Mouse (Mus musculus): ENCODE measurements at regions not wholly inside any gene's neighbourhood (a gene's known extent, or its start where the extent isn't known, plus 50 kb on each side); places are given as distances from the start of the nearest gene placed in this dataset.

DNA sequence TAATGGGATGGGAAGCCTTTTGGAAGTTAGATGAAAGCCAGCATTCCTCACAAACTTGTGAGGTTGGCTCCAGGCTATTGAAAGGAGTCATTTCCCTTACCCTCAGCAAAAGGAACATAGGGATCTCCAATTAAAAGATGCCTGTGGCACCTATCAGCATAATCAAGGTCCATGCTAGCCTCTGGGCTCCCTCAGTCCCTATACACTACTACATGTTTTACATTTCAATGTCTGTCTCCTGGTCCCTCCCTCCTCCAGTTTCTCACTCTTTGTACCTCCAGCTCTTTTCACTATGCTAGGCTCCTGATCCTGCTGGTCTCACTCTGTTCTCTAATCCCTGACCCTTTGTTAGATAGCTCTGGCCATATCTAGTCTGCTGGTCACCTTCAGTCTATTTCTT is 790.6 kb downstream of the Defb40 start:
- TF ChIP-seq CTCF (conservative IDR thresholded peaks at IDR 0.05; ENCODE audit: insufficient read depth, insufficient read length, low read depth, low read length): no peak
- no peak for TF ChIP-seq POLR2A (IDR thresholded peaks at IDR 0.05; ENCODE audit: low read depth, low read length)
- H3K27ac ChIP-seq (ENCODE audit: insufficient read depth, low read depth, low read length): no peak overlapping the region
- no peaks in the 10 kb centered on the region for H3K4me1 ChIP-seq (ENCODE audit: control insufficient read depth, insufficient read depth, low read length)
- no peaks in the 10 kb centered on the region for H3K27me3 ChIP-seq (replicated peaks; ENCODE audit: control insufficient read depth, insufficient read depth, low read length)
- H3K4me3 ChIP-seq (ENCODE audit: insufficient read depth, low read depth, low read length): no peak overlapping the region
- no peak for DNase-seq
- H3K36me3 ChIP-seq (ENCODE audit: control insufficient read depth, insufficient read depth, low read length): no peaks in the 10 kb centered on the region

DNA sequence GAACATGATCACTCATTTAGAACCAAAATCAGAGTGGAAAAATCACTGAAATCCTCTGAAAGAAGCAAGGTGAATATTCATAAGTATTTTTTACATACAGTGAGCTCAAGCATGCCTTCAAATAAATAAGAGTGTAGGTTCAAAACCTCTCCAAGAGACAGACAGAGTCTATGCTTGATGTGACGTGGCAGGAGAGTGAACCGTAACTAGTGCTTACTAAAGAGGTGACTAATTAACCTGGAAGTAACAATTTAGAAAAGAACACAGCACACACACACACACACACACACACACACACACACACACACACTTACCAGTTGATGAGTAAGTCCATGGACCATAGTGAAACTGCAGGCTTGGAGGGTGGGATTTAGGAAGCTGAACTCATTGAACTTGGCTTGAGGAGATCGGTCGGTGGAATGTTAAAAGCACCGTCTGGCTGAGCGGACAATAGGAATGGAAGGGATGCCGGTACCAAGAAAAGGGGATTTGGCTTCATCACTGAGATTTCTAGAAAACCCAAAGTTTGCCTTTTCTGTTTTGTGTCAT is 802.4 kb downstream of the Defb40 start:
- TF ChIP-seq CTCF (conservative IDR thresholded peaks at IDR 0.05; ENCODE audit: insufficient read depth, insufficient read length, low read depth, low read length) (no peak), POLR2A (IDR thresholded peaks at IDR 0.05; ENCODE audit: low read depth, low read length) (no peak)
- peak; percentile 17 for DNase-seq
- Histone ChIP-seq H3K4me1 (ENCODE audit: control insufficient read depth, insufficient read depth, low read length) (no peaks in the 10 kb centered on the region), H3K36me3 (ENCODE audit: control insufficient read depth, insufficient read depth, low read length) (no peaks in the 10 kb centered on the region), H3K4me3 (ENCODE audit: insufficient read depth, low read depth, low read length) (no peak overlapping the region), H3K27me3 (replicated peaks; ENCODE audit: control insufficient read depth, insufficient read depth, low read length) (no peaks in the 10 kb centered on the region; the same call in 1 of the 2 replicates), H3K27ac (ENCODE audit: insufficient read depth, low read depth, low read length) (no peak overlapping the region)
- 49% methylated on average over 7 of the region's 7 CpGs for WGBS

DNA sequence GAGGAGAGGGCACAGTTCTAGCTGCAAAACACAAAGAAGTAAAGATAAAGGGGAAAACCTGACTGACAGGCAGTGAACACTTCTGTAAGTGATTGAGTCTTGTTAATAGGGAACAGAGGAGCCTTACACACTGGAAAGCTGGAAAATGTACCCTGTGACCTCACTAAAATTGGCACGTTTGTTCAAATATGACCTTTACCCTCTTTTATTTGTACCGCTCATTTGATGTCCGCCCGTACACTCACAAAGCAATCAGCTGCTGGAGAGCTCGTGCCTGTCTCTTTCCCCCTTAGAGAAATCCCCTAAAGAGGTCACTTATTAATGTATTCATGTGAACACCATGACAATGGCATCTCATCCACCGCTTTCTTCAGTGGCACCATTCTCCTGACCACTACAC is 819.4 kb downstream of the Defb40 start:
- Histone ChIP-seq H3K4me3 (ENCODE audit: insufficient read depth, low read depth, low read length) (no peak overlapping the region), H3K36me3 (ENCODE audit: control insufficient read depth, insufficient read depth, low read length) (no peaks in the 10 kb centered on the region), H3K4me1 (ENCODE audit: control insufficient read depth, insufficient read depth, low read length) (no peaks in the 10 kb centered on the region), H3K27me3 (replicated peaks; ENCODE audit: control insufficient read depth, insufficient read depth, low read length) (no peaks in the 10 kb centered on the region), H3K27ac (ENCODE audit: insufficient read depth, low read depth, low read length) (no peak overlapping the region)
- no peak for TF ChIP-seq CTCF (conservative IDR thresholded peaks at IDR 0.05; ENCODE audit: insufficient read depth, insufficient read length, low read depth, low read length)
- no peak for TF ChIP-seq POLR2A (IDR thresholded peaks at IDR 0.05; ENCODE audit: low read depth, low read length)
- 28% methylated on average over 6 of the region's 6 CpGs for WGBS
- no peak for DNase-seq

DNA sequence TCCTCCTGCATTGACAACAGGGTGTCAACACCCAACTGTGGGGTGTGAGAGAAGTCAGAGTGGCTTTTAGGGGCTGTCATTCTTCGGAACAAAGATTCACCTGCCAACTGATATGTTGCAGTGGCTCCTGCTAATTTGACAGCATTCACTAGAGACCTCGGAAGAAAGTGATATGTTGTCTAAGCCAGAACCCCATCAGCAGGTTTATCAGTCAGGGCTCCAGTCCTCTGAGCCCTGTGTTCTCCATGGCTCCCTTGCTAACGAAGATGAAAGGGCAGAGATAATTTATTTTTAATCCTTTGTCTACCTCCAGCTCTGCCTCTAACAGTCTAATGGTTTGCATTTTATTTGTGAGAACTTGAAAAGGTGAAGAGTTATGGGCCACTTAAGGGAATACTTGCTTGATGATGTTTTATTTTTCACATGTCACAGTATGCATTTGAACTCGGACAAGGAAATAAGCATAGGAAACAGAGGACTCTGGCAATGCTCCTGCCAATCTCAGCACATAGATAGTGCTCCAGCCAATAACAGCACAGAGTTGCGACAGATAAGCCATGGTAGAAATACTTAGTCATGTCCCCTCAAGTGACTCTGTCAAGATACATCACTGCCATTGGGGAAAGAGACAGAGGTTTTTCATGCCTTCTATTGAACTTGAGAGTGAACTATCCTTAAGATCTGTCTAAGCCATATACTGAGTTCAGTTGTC is 862.6 kb downstream of the Defb40 start:
- Histone ChIP-seq H3K27me3 (replicated peaks; ENCODE audit: control insufficient read depth, insufficient read depth, low read length) (no peaks in the 10 kb centered on the region; the same call in 1 of the 2 replicates), H3K4me3 (ENCODE audit: insufficient read depth, low read depth, low read length) (no peak overlapping the region), H3K27ac (ENCODE audit: insufficient read depth, low read depth, low read length) (no peak overlapping the region), H3K36me3 (ENCODE audit: control insufficient read depth, insufficient read depth, low read length) (no peaks in the 10 kb centered on the region), H3K4me1 (ENCODE audit: control insufficient read depth, insufficient read depth, low read length) (no peaks in the 10 kb centered on the region)
- DNase-seq: no peak
- TF ChIP-seq CTCF (conservative IDR thresholded peaks at IDR 0.05; ENCODE audit: insufficient read depth, insufficient read length, low read depth, low read length): no peak
- TF ChIP-seq POLR2A (IDR thresholded peaks at IDR 0.05; ENCODE audit: low read depth, low read length): no peak
- WGBS: 69% methylated on average over 5 of the region's 5 CpGs

DNA sequence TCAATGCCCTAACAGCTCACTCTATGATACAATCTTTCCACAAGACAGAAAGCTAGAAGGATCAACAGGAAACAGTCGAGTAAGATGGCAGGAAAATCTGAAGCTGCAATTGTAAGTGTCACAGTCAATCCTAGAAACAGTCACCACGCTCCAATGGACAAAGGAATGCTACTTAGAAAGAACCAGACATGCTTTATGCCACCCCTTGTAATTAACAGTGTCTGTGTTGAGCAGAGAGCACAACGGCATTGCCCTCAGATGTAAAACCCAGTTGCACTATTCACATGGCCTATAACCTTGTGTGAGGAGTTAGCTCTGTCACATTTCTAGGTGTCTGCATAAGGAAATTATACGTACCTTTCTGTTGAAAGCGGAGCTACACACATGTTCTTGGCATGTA is 864.8 kb downstream of the Defb40 start:
- 41% methylated on average over 5 of the region's 5 CpGs for WGBS
- TF ChIP-seq POLR2A (IDR thresholded peaks at IDR 0.05; ENCODE audit: low read depth, low read length): no peak
- TF ChIP-seq CTCF (conservative IDR thresholded peaks at IDR 0.05; ENCODE audit: insufficient read depth, insufficient read length, low read depth, low read length): no peak
- H3K27ac ChIP-seq (ENCODE audit: insufficient read depth, low read depth, low read length): no peak overlapping the region
- no peaks in the 10 kb centered on the region for H3K4me1 ChIP-seq (ENCODE audit: control insufficient read depth, insufficient read depth, low read length)
- H3K4me3 ChIP-seq (ENCODE audit: insufficient read depth, low read depth, low read length): no peak overlapping the region
- H3K27me3 ChIP-seq (replicated peaks; ENCODE audit: control insufficient read depth, insufficient read depth, low read length): no peaks in the 10 kb centered on the region; the same call in 1 of the 2 replicates
- no peak for DNase-seq
- no peaks in the 10 kb centered on the region for H3K36me3 ChIP-seq (ENCODE audit: control insufficient read depth, insufficient read depth, low read length)

DNA sequence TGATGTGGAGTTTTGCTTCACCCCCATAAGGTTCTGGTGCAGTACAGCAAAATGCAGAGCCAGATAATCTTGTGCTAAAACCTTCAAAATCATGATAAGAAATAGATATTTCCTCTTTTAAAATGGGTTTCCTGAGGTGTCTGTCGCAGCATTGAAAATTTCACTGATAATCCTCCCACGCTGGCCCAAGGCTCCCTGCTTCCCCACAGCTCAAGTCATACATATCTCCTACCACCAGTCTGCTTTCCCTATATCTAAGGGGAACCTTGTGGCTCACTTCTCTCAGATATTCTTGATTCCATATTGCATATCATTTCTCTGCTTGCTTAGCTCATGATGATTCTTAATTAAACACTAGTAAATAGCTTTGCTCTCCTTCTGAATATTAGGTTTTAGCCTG is 868.6 kb downstream of the Defb40 start:
- no peak for TF ChIP-seq POLR2A (IDR thresholded peaks at IDR 0.05; ENCODE audit: low read depth, low read length)
- no peak for TF ChIP-seq CTCF (conservative IDR thresholded peaks at IDR 0.05; ENCODE audit: insufficient read depth, insufficient read length, low read depth, low read length)
- no peak for DNase-seq
- WGBS: 82% methylated on average over 2 of the region's 2 CpGs
- no peaks in the 10 kb centered on the region for H3K4me1 ChIP-seq (ENCODE audit: control insufficient read depth, insufficient read depth, low read length)
- no peak overlapping the region for H3K4me3 ChIP-seq (ENCODE audit: insufficient read depth, low read depth, low read length)
- no peak overlapping the region for H3K27ac ChIP-seq (ENCODE audit: insufficient read depth, low read depth, low read length)
- no peaks in the 10 kb centered on the region for H3K27me3 ChIP-seq (replicated peaks; ENCODE audit: control insufficient read depth, insufficient read depth, low read length)
- no peaks in the 10 kb centered on the region for H3K36me3 ChIP-seq (ENCODE audit: control insufficient read depth, insufficient read depth, low read length)

DNA sequence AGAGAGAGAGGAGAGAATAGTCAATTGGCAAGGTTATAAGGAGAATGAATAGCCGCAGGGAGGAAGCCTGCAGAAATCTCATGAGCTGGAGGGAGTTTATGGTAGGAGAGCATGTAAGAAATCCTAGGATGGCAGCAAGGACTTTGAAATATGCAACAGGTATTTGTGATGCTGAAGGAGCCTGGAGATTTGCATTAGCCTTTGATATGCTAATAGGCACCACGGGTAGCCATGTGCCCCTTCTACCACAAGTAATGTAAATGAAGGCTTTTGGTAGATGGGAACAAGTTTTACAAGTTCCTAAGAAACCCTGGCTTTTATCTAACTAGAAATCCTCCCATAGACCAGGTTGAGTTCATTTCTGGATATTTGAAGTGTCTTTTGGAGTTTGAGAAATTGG is 871.2 kb downstream of the Defb40 start:
- no peak for DNase-seq
- H3K27me3 ChIP-seq (replicated peaks; ENCODE audit: control insufficient read depth, insufficient read depth, low read length): no peaks in the 10 kb centered on the region
- H3K36me3 ChIP-seq (ENCODE audit: control insufficient read depth, insufficient read depth, low read length): no peaks in the 10 kb centered on the region
- 45% methylated on average over 2 of the region's 2 CpGs for WGBS
- H3K27ac ChIP-seq (ENCODE audit: insufficient read depth, low read depth, low read length): no peak overlapping the region
- H3K4me3 ChIP-seq (ENCODE audit: insufficient read depth, low read depth, low read length): no peak overlapping the region
- TF ChIP-seq POLR2A (IDR thresholded peaks at IDR 0.05; ENCODE audit: low read depth, low read length) (no peak), CTCF (conservative IDR thresholded peaks at IDR 0.05; ENCODE audit: insufficient read depth, insufficient read length, low read depth, low read length) (no peak)
- H3K4me1 ChIP-seq (ENCODE audit: control insufficient read depth, insufficient read depth, low read length): no peaks in the 10 kb centered on the region
